Mouse (Mus musculus) liver, embryonic 18 days (tissue): ENCODE results near the gene Nrsn2. TPM values are rescaled to one million over a fixed set of nuclear protein-coding genes. Genes with fewer than 3 reads are reported as not detected.

Experiments
- polyA plus RNA-seq: library from polyadenylated mRNA; depleted of rRNA; stranded (reverse); fragments of >200 nt; gene quantifications from 2 replicates; pipeline ENCODE4 v1.2.3, GENCODE M21; 2012; rRNA removed

Gene Nrsn2
- polyA plus RNA-seq = not detected in 2 replicates

DNA sequence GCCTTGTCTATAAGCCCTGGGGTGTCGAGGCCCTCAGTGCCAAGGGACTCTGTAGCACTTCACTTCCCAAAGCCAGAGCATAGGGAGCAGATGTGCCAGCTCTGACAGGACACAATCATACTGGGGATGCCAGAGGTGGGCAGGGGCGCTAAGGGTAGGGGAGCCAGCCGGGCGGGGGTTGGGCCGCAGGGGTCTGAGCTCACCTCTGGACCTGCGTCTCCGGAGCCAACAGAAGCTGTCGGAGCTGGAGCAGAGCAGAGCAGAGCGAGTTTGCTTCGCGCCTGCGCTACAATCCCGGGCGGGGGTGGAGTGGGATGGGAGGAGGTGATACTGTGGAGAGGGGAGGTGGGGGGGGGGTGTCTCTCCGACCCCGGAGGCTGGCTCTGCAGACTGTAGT, at the start of gene Nrsn2:
Nrsn2 (minus strand) TSS at position 294 of the 397 bp plus-strand sequence.

DNA sequence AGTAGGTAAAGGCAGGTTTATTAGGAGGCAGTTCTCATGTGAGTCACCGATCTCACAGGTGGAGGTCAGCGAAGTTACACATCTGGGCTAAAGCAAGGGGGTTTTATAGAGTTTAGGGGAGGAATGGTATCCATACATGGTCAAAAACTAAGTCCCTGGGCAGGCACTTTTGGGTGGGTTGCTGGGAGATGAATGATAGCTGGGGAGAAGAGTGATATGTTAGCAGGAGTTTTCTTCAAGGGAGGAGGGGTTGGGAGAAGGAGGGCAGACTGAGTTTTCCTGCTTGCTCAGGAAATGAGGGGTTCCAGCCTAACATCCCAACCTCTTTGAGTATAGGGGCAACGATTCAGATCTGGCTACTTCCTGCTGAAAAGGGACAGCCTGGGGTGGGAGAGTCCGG, 38.8 kb upstream of the Nrsn2 start, which contains the start of gene 6820408C15Rik:
6820408C15Rik (plus strand) TSS at position 301 of the 400 bp plus-strand sequence.

DNA sequence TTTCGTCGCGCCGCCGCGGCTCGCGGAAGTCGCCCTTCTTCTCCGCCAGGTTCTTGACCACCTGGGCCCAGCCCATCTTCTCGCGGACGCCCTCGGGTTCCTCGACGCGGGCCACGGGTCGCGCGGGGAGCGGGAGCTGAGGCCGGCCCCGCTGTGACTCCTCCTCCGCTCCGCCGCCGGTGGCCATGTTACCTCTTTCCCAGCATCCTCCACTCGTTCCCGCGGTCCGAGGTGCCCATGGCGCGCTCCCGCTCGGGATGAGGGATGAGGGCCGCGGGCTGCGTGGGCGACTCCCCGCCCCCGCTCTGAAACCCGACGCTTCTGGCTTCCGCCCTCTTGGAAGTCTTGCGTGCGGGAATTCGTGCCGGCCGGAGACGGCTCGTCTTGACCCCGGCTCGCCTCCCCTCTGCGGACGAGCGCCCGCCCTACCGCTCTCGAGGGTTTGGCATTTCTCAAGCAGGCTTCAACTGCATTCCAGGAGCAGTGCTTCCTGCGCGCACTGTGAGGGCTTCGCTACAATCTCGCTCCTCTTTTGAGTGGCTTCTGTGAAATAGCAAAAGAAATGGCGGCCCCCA, 38.2 kb upstream of the Nrsn2 start, which contains the start of gene Zcchc3:
Zcchc3 (minus strand) TSS at position 437 of the 575 bp plus-strand sequence.

DNA sequence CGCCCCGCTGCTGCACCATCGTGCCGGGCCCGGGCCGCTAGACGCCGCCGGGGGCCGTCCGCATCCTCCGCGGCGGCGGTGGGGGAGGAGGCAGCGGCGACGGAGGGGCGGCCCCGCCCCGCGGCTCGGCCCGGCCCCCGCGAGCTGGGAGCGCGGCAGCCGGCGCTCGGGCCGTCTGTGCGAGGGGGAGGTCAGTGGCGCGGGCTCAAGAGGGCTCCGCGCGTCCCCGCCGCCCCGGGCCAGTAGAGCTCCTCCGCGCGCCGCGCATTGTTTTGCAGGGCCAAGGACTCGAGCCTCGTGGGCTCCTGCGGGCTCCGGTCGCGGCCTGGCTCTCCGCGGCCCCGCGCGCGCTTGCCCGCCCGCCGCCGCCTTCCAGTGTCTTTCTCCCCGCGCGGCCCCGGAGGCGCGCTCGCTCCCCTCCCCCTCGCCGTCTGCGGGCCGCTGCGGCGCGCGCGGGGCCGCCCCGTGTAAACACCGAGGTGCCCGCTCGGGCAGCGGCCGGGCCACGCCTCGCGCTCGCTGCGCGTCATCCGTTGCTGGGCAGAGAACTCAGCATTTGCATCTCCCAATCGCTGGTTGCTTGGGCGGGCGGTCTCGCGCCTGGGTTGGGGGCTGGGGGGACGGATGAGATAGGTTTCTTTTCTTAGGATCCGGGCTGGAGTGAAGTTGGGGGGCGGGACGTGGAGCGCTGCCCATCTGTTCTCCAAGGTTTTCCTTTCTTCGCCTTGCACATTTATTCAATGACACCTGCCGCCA, 21.4 kb upstream of the Nrsn2 start, which contains the start of gene Sox12:
Sox12 (minus strand) TSS at position 384 of the 756 bp plus-strand sequence.

DNA sequence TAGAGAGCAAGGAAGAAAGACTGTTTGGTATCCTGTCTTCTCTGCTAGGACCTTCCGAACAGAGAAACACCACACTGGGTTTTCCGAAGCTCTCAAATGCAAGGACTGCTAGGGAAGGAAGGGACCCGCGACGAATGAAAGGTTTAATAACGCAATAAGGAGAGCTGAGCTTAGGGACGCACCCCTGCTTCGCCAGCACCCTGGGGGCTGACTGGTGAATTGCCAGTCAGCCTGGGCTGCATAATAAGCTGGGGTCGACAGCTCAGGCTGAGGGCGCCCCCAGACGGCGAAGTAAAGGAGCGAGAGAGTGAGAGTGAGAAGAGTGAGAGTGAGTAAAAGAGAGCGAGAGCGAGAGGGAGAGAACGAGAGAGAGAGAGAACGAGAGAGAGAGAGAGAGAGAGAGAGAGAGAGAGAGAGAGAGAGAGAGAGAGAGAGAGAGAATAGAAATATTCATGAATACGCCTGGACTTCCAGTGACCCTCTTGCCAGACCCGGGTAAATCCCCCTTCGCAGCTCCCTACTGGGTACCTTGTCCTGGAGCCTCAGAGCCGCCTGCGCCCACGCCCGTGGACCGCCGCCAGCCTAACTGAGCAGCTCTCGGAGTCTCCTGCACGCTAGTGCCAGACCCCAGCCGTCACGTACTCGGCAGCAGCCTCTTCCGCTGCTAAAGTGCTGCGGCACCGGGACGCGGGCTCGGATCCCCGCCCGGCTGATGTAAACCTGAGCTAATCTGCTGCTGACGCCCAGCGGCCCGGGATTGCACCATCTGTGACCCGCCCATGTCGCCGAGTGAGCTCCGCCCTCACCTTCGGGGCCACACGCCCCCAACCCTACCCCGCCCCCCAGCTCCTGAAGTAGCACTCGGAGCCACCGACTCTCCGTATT, 32.9 kb downstream of the Nrsn2 start, which contains the start of gene Trib3:
Trib3 (minus strand) TSS at position 704 of the 885 bp plus-strand sequence.

DNA sequence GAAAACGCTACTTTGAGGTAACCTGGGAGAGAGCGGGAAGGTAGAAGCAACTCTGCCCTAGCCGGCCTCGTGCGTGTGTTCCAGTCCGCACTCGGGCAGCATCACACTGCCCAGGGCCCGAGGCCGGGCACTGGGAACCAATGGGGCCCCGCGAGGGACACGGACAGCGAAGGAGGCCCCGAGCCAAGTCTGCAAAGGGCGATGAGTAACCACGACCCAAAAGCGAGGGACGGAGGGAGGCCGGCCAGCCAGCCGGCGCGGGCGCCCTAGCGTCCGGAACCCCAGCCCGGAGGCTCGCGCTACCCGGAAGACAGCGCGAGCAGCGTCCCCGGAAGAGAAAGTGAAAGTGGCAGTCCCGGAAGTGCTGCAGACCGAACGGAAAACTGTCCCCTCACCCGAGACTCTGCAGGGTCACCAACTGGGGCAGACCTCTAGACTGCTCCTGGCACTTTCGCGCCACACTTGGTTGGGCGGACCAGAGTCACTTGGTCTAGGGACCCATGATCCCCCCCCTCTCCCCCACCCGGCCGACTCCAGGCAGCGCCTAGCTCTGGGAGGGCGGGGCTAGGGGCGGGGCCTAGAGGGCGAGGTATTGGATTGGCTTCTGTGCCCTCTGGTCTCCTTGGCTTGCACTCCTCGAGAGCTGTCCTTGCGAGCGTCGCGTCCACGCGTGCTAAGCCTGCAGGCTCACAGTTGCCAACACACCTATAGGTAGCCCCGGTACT, 44.2 kb downstream of the Nrsn2 start, which contains the start of gene Rbck1:
Rbck1 (minus strand) TSS at position 553 of the 725 bp plus-strand sequence.

Other genes with a start within 250 kb of the Nrsn2 start
- 0.12 and 0.19 TPM in 2 replicates for gene Tcf15, start 233.1 kb downstream of the Nrsn2 start, polyA plus RNA-seq
- gene Csnk2a1, start 149.8 kb downstream of the Nrsn2 start, polyA plus RNA-seq = 21.7 TPM in 2 replicates
- gene Tbc1d20, start 82.8 kb downstream of the Nrsn2 start, polyA plus RNA-seq = 11.9 and 12.3 TPM in 2 replicates
- 43.3 and 47.3 TPM in 2 replicates for gene Rbck1, start 44.0 kb downstream of the Nrsn2 start, polyA plus RNA-seq
- 2.0 and 2.2 TPM in 2 replicates for gene Trib3, start 32.6 kb downstream of the Nrsn2 start, polyA plus RNA-seq
- gene Sox12, start 21.4 kb upstream of the Nrsn2 start, polyA plus RNA-seq = 3.6 and 4.4 TPM in 2 replicates
- gene Zcchc3, start 38.4 kb upstream of the Nrsn2 start, polyA plus RNA-seq = 5.4 TPM in 2 replicates
- 0.14 and 0.15 TPM in 2 replicates for gene 6820408C15Rik, start 38.9 kb upstream of the Nrsn2 start, polyA plus RNA-seq
- gene Defb23, start 88.0 kb upstream of the Nrsn2 start, polyA plus RNA-seq = not detected in 2 replicates
- not detected in 2 replicates for gene Defb20, start 100.4 kb upstream of the Nrsn2 start, polyA plus RNA-seq
- gene Defb22, start 113.5 kb upstream of the Nrsn2 start, polyA plus RNA-seq = not detected in 2 replicates
- not detected in 2 replicates for gene Defb26, start 135.1 kb upstream of the Nrsn2 start, polyA plus RNA-seq
- not detected in 2 replicates for gene Defb28, start 141.6 kb upstream of the Nrsn2 start, polyA plus RNA-seq
- not detected in 2 replicates for gene Defb29, start 163.5 kb upstream of the Nrsn2 start, polyA plus RNA-seq
- not detected in 2 replicates for gene Gm17416, start 192.7 kb upstream of the Nrsn2 start, polyA plus RNA-seq
- not detected in 2 replicates for gene Defb21, start 196.1 kb upstream of the Nrsn2 start, polyA plus RNA-seq
- gene Defb19, start 203.7 kb upstream of the Nrsn2 start, polyA plus RNA-seq = not detected in 2 replicates
- not detected in 2 replicates for gene Defb45, start 222.8 kb upstream of the Nrsn2 start, polyA plus RNA-seq
- not detected in 2 replicates for gene Defb36, start 227.7 kb upstream of the Nrsn2 start, polyA plus RNA-seq
- gene Defb25, start 246.4 kb upstream of the Nrsn2 start, polyA plus RNA-seq = not detected in 2 replicates